Mouse (Mus musculus): ENCODE data around the gene Rnf144b.
A peak's percentile ranks its signal among the peaks of the same experiment; 100 is the strongest.

The Rnf144b gene

GRCm38 (mm10) chr13:47122537-47123430, at the start of gene Rnf144b:
Gene Rnf144b (plus strand): TSS chr13:47122656.
- peak; percentile 67 for DNase-seq

GRCm38 (mm10) chr13:47076156-47076555, 46.3 kb upstream of the Rnf144b start:
- DNase-seq: no peak

GRCm38 (mm10) chr13:47077367-47077766, 45.1 kb upstream of the Rnf144b start:
- DNase-seq: no peak

- no peak for DNase-seq
These were observed 43.7 kb upstream of the Rnf144b start for GRCm38 (mm10) chr13:47078799-47079198.

- DNase-seq: no peak
These were observed 41.5 kb upstream of the Rnf144b start for GRCm38 (mm10) chr13:47080905-47081505.

GRCm38 (mm10) chr13:47088433-47088832, 34.0 kb upstream of the Rnf144b start:
- no peak for DNase-seq

GRCm38 (mm10) chr13:47089271-47089670, 33.2 kb upstream of the Rnf144b start:
- DNase-seq: no peak

GRCm38 (mm10) chr13:47093791-47094190, 28.7 kb upstream of the Rnf144b start:
- DNase-seq: no peak

GRCm38 (mm10) chr13:47096591-47096990, 25.9 kb upstream of the Rnf144b start:
- no peak for DNase-seq

- no peak for DNase-seq
These were observed 23.2 kb upstream of the Rnf144b start for GRCm38 (mm10) chr13:47099265-47099664.

- no peak for DNase-seq
These were observed 21.9 kb upstream of the Rnf144b start for GRCm38 (mm10) chr13:47100587-47100986.

GRCm38 (mm10) chr13:47104146-47104545, 18.3 kb upstream of the Rnf144b start:
- no peak for DNase-seq

- peak; percentile 10 for DNase-seq
These were observed 17.5 kb upstream of the Rnf144b start for GRCm38 (mm10) chr13:47104856-47105541.

GRCm38 (mm10) chr13:47105711-47106579, 16.5 kb upstream of the Rnf144b start, which contains the start of gene Dek:
Gene Dek (minus strand): TSS chr13:47106201.
- DNase-seq: peak; percentile 89

GRCm38 (mm10) chr13:47106580-47106888, 15.9 kb upstream of the Rnf144b start:
- no peak for DNase-seq

GRCm38 (mm10) chr13:47109239-47109638, 13.2 kb upstream of the Rnf144b start:
- DNase-seq: no peak

GRCm38 (mm10) chr13:47111185-47111584, 11.3 kb upstream of the Rnf144b start:
- DNase-seq: no peak

- DNase-seq: no peak
These were observed 10.4 kb upstream of the Rnf144b start for GRCm38 (mm10) chr13:47112056-47112455.

- no peak for DNase-seq
These were observed 9.5 kb upstream of the Rnf144b start for GRCm38 (mm10) chr13:47112924-47113323.

GRCm38 (mm10) chr13:47116000-47116399, 6.5 kb upstream of the Rnf144b start:
- no peak for DNase-seq

GRCm38 (mm10) chr13:47121333-47121889, 1.0 kb upstream of the Rnf144b start:
- no peak for DNase-seq

- DNase-seq: no peak
These were observed 2.0 kb downstream of the Rnf144b start for GRCm38 (mm10) chr13:47124449-47124848.

All from right cerebral cortex, adult 18-20 months (tissue).